Mouse (Mus musculus) lung, postnatal 0 days (tissue): ENCODE measurements around the gene Fam173b.

Experiments
- CTCF ChIP-seq: IDR thresholded peaks from 2 replicates; pipeline ENCODE4 v1.5.1; 2016; ENCODE audit warnings: antibody characterized with exemption, mild to moderate bottlenecking
- EP300 ChIP-seq: IDR thresholded peaks from 2 replicates; pipeline ENCODE4 v1.6.1; 2016; ENCODE audit warnings: antibody characterized with exemption, mild to moderate bottlenecking, control low read depth

- TF ChIP-seq EP300 (no peak), CTCF (peak; percentile 20; the same call in 1 of the 2 replicates)
These were observed 32.2 kb upstream of the Fam173b start for GRCm38 (mm10) chr15:31569325-31570022.
